Mouse (Mus musculus) megakaryocyte, embryonic 14.5 days (primary cell): ENCODE data around the gene Sergef.

ENCODE experiments used
- FLI1 ChIP-seq: IDR thresholded peaks from 2 replicates; pipeline ENCODE4 v1.6.1; 2012; ENCODE audit warnings: low read length, inconsistent platforms, mixed read lengths
- GATA1 ChIP-seq: IDR thresholded peaks from 3 replicates; pipeline ENCODE4 v1.6.1; 2012; ENCODE audit warnings: mixed read lengths, low read length, inconsistent platforms, borderline replicate concordance

GRCm38 (mm10) chr7:46492134-46492678, 147.4 kb downstream of the Sergef start:
- TF ChIP-seq GATA1 (no peak), FLI1 (no peak)
